Comparison of ENCODE assay signal across 16 mouse cellular contexts in the genomic region with DNA sequence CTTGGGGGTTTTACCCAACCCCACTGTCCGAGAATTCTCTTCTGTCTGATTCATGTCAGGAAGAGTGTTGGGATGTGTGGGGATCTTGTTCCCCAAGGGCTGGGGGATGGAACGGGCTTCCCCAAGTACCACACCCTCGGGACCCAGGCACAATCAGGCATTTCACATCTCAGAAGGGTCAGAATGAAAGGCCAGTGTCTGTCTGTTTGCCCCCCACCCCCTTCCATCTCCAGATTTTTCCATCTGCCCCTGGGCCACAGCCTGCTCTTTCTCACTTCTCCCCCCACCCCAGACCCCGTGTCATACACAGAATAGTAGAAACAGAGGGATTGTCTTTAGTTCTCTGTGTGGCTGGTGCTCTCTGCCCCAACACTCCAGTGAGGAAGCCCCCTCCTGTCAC. TPM values are rescaled to one million over a fixed set of nuclear protein-coding genes. Genes with fewer than 3 reads are reported as not detected.
"Had no signal": no experiment of that assay in that cellular context is flagged by ENCODE, and none has a peak within 500 bp of the region (broad histone marks: within the 10 kb centered on the region; RNA-seq: fewer than 3 reads in every experiment).

No protein-coding gene starts in this region.

- H3K36me3 ChIP-seq: midbrain, embryonic 10.5 days; midbrain, embryonic 13.5 days; neural tube, embryonic 13.5 days had no signal

- H3K4me1 ChIP-seq: megakaryocyte, embryonic 14.5 days; midbrain, embryonic 13.5 days; neural tube, embryonic 13.5 days had no signal

- H3K4me3 ChIP-seq: megakaryocyte, embryonic 14.5 days; midbrain, embryonic 10.5 days; midbrain, embryonic 13.5 days; myocyte; neural tube, embryonic 13.5 days had no signal

- DNase-seq: kidney, adult 18-20 months; kidney, adult 9 months; kidney, postnatal 14 days; kidney, postnatal 4 days; liver, postnatal 0 days; lung, embryonic 14.5 days; retina, postnatal 1 day; thymus, adult 18-20 months; thymus, postnatal 36 days had no signal

- H3K9me3 ChIP-seq: megakaryocyte, embryonic 14.5 days; midbrain, embryonic 10.5 days; midbrain, embryonic 13.5 days; neural tube, embryonic 13.5 days had no signal

- H3K27ac ChIP-seq: liver, embryonic 14.5 days; macrophage; midbrain, embryonic 10.5 days; midbrain, embryonic 13.5 days; neural tube, embryonic 13.5 days had no signal

- H3K27me3 ChIP-seq: midbrain, embryonic 13.5 days; neural tube, embryonic 13.5 days had no signal

RNA-seq across cellular contexts. Expression of a gene that starts 32.9 kb away (rescaled TPM):
- polyA plus RNA-seq: myocyte had no signal
